Mouse (Mus musculus): ENCODE data around the gene Srsf5. TPM values are rescaled to one million over a fixed set of nuclear protein-coding genes. Genes with fewer than 3 reads are reported as not detected.

Srsf5 gene
- polyA plus RNA-seq (2015; fragmentation: Nextera tagmentation; extraction: Ambion mirVana), result 261 and 328 TPM in 2 replicates

GRCm38 (mm10) chr12:80945334-80945995 lies at the start of gene Srsf5:
TSS of gene Srsf5 (plus strand) at chr12:80945504.
- peak; percentile 84 for ATAC-seq
- Histone ChIP-seq H3K4me3 (ENCODE audit: low read depth, low read length) (peak within 1 kb of the TSS; percentile 100), H3K27ac (ENCODE audit: low read depth, low read length) (peak within 1 kb of the TSS; percentile 99), H3K4me2 (replicated peaks; ENCODE audit: low read depth) (peak within 1 kb of the TSS; percentile 77), H3K4me1 (replicated peaks; ENCODE audit: control insufficient read depth, insufficient read depth, low read length) (no peaks in the 10 kb centered on the region), H3K36me3 (ENCODE audit: control insufficient read depth, insufficient read depth) (peaks cover 28% of the 10 kb centered on the region), H3K9ac (ENCODE audit: low read depth, low read length) (peak within 1 kb of the TSS; percentile 100), H3K9me3 (ENCODE audit: control insufficient read depth) (no peaks in the 10 kb centered on the region), H3K27me3 (replicated peaks; ENCODE audit: control insufficient read depth, insufficient read depth, low read length) (no peaks in the 10 kb centered on the region)
- TF ChIP-seq CTCF (IDR thresholded peaks at IDR 0.05; ENCODE audit: low read depth), result peak; percentile 72
- WGBS, result under 1% methylated on average over 55 of the region's 57 CpGs

GRCm38 (mm10) chr12:80909631-80910030 lies 35.7 kb upstream of the Srsf5 start:
- no peak overlapping the region for H3K9ac ChIP-seq (ENCODE audit: low read depth, low read length)
- 52% methylated on average over 8 of the region's 8 CpGs for WGBS
- no peak for ATAC-seq
- H3K4me3 ChIP-seq (ENCODE audit: low read depth, low read length), result no peak overlapping the region
- H3K36me3 ChIP-seq (ENCODE audit: control insufficient read depth, insufficient read depth), result no peaks in the 10 kb centered on the region
- no peak overlapping the region for H3K27ac ChIP-seq (ENCODE audit: low read depth, low read length)
- H3K4me1 ChIP-seq (replicated peaks; ENCODE audit: control insufficient read depth, insufficient read depth, low read length), result no peaks in the 10 kb centered on the region
- no peaks in the 10 kb centered on the region for H3K27me3 ChIP-seq (replicated peaks; ENCODE audit: control insufficient read depth, insufficient read depth, low read length)
- H3K9me3 ChIP-seq (ENCODE audit: control insufficient read depth), result no peaks in the 10 kb centered on the region
- H3K4me2 ChIP-seq (replicated peaks; ENCODE audit: low read depth), result no peak overlapping the region
- no peak for TF ChIP-seq CTCF (IDR thresholded peaks at IDR 0.05; ENCODE audit: low read depth)

GRCm38 (mm10) chr12:80917764-80918163 lies 27.5 kb upstream of the Srsf5 start:
- no peak overlapping the region for H3K4me2 ChIP-seq (replicated peaks; ENCODE audit: low read depth)
- no peak overlapping the region for H3K27ac ChIP-seq (ENCODE audit: low read depth, low read length)
- peak; percentile 68 for TF ChIP-seq CTCF (IDR thresholded peaks at IDR 0.05; ENCODE audit: low read depth)
- no peaks in the 10 kb centered on the region for H3K9me3 ChIP-seq (ENCODE audit: control insufficient read depth)
- no peaks in the 10 kb centered on the region for H3K4me1 ChIP-seq (replicated peaks; ENCODE audit: control insufficient read depth, insufficient read depth, low read length)
- ATAC-seq, result no peak
- 61% methylated on average over 7 of the region's 7 CpGs for WGBS
- no peak overlapping the region for H3K9ac ChIP-seq (ENCODE audit: low read depth, low read length)
- no peak overlapping the region for H3K4me3 ChIP-seq (ENCODE audit: low read depth, low read length)
- no peaks in the 10 kb centered on the region for H3K36me3 ChIP-seq (ENCODE audit: control insufficient read depth, insufficient read depth)
- H3K27me3 ChIP-seq (replicated peaks; ENCODE audit: control insufficient read depth, insufficient read depth, low read length), result no peaks in the 10 kb centered on the region

- H3K4me1 ChIP-seq (replicated peaks; ENCODE audit: control insufficient read depth, insufficient read depth, low read length), result no peaks in the 10 kb centered on the region
- no peak for TF ChIP-seq CTCF (IDR thresholded peaks at IDR 0.05; ENCODE audit: low read depth)
- WGBS, result 89% methylated on average over 5 of the region's 5 CpGs
- H3K36me3 ChIP-seq (ENCODE audit: control insufficient read depth, insufficient read depth), result no peaks in the 10 kb centered on the region
- no peaks in the 10 kb centered on the region for H3K9me3 ChIP-seq (ENCODE audit: control insufficient read depth)
- H3K4me3 ChIP-seq (ENCODE audit: low read depth, low read length), result no peak overlapping the region
- H3K27me3 ChIP-seq (replicated peaks; ENCODE audit: control insufficient read depth, insufficient read depth, low read length), result no peaks in the 10 kb centered on the region
- no peak overlapping the region for H3K4me2 ChIP-seq (replicated peaks; ENCODE audit: low read depth)
- H3K27ac ChIP-seq (ENCODE audit: low read depth, low read length), result no peak overlapping the region
- ATAC-seq, result no peak
- H3K9ac ChIP-seq (ENCODE audit: low read depth, low read length), result no peak overlapping the region
Measured at GRCm38 (mm10) chr12:80921301-80921700, 24.0 kb upstream of the Srsf5 start.

GRCm38 (mm10) chr12:80922869-80923268 lies 22.4 kb upstream of the Srsf5 start:
- H3K9me3 ChIP-seq (ENCODE audit: control insufficient read depth), result no peaks in the 10 kb centered on the region
- no peaks in the 10 kb centered on the region for H3K4me1 ChIP-seq (replicated peaks; ENCODE audit: control insufficient read depth, insufficient read depth, low read length)
- ATAC-seq, result no peak
- H3K27me3 ChIP-seq (replicated peaks; ENCODE audit: control insufficient read depth, insufficient read depth, low read length), result no peaks in the 10 kb centered on the region
- H3K27ac ChIP-seq (ENCODE audit: low read depth, low read length), result no peak overlapping the region; the same call in 1 of the 2 replicates
- no peak overlapping the region for H3K9ac ChIP-seq (ENCODE audit: low read depth, low read length)
- H3K36me3 ChIP-seq (ENCODE audit: control insufficient read depth, insufficient read depth), result no peaks in the 10 kb centered on the region
- H3K4me3 ChIP-seq (ENCODE audit: low read depth, low read length), result no peak overlapping the region
- TF ChIP-seq CTCF (IDR thresholded peaks at IDR 0.05; ENCODE audit: low read depth), result no peak
- WGBS, result 6% methylated on average over 7 of the region's 7 CpGs
- peak overlapping the region; percentile 48 for H3K4me2 ChIP-seq (replicated peaks; ENCODE audit: low read depth)

- H3K9me3 ChIP-seq (ENCODE audit: control insufficient read depth), result no peaks in the 10 kb centered on the region
- H3K27me3 ChIP-seq (replicated peaks; ENCODE audit: control insufficient read depth, insufficient read depth, low read length), result no peaks in the 10 kb centered on the region
- no peaks in the 10 kb centered on the region for H3K4me1 ChIP-seq (replicated peaks; ENCODE audit: control insufficient read depth, insufficient read depth, low read length)
- peak overlapping the region; percentile 63 for H3K27ac ChIP-seq (ENCODE audit: low read depth, low read length)
- H3K36me3 ChIP-seq (ENCODE audit: control insufficient read depth, insufficient read depth), result no peaks in the 10 kb centered on the region
- no peak overlapping the region for H3K4me3 ChIP-seq (ENCODE audit: low read depth, low read length)
- 24% methylated on average over 5 of the region's 5 CpGs for WGBS
- H3K4me2 ChIP-seq (replicated peaks; ENCODE audit: low read depth), result peak overlapping the region; percentile 48
- peak; percentile 52 for ATAC-seq
- H3K9ac ChIP-seq (ENCODE audit: low read depth, low read length), result no peak overlapping the region
- TF ChIP-seq CTCF (IDR thresholded peaks at IDR 0.05; ENCODE audit: low read depth), result no peak
Measured at GRCm38 (mm10) chr12:80923602-80924001, 21.7 kb upstream of the Srsf5 start.

All from intestine, postnatal 0 days (tissue).